Mouse (Mus musculus) lung, embryonic 16.5 days (tissue): ENCODE data around the gene Papss2. TPM values are rescaled to one million over a fixed set of nuclear protein-coding genes. Genes with fewer than 3 reads are reported as not detected.

Experiments
- ATAC-seq: fragments of 200-750 bp; cut with Nextera tagmentation; 2 replicates; pipeline ENCODE4 v1.8.0; 2017; ENCODE audit warnings: low read depth, mild to moderate bottlenecking, moderate library complexity
- H3K27ac ChIP-seq: fragments of 300-500 bp; sonication (generic); 2 replicates; pipeline ENCODE4 v1.5.1; 2014; ENCODE audit warnings: mild to moderate bottlenecking, control low read depth, low read length
- H3K27me3 ChIP-seq: fragments of 300-500 bp; sonication (generic); 2 replicates; pipeline ENCODE4 v1.6.1; 2014; ENCODE audit warnings: low read depth, low read length, mixed read lengths; ENCODE audit not compliant: control insufficient read depth, insufficient read depth
- H3K36me3 ChIP-seq: fragments of 300-500 bp; sonication (generic); 2 replicates; pipeline ENCODE4 v1.6.1; 2014; ENCODE audit warnings: low read length; ENCODE audit not compliant: control insufficient read depth, insufficient read depth
- H3K4me1 ChIP-seq: fragments of 300-500 bp; sonication (generic); replicated peaks from 2 replicates; pipeline ENCODE4 v1.6.1; 2014; ENCODE audit warnings: low read length, mixed read lengths; ENCODE audit not compliant: control insufficient read depth, insufficient read depth
- H3K4me2 ChIP-seq: fragments of 300-500 bp; sonication (generic); 2 replicates; pipeline ENCODE4 v1.6.1; 2014; ENCODE audit warnings: low read depth, low read length, control low read depth
- H3K4me3 ChIP-seq: fragments of 300-500 bp; sonication (generic); 2 replicates; pipeline ENCODE4 v1.5.1; 2014; ENCODE audit warnings: mild to moderate bottlenecking, low read length, control low read depth
- H3K9ac ChIP-seq: fragments of 300-500 bp; sonication (generic); 2 replicates; pipeline ENCODE4 v1.6.1; 2014; ENCODE audit warnings: low read length, control low read depth
- H3K9me3 ChIP-seq: fragments of 300-500 bp; sonication (generic); 2 replicates; pipeline ENCODE4 v1.6.1; 2016; ENCODE audit warnings: low read length; ENCODE audit not compliant: control insufficient read depth
- WGBS: fragments of 180-500 bp; shearing (Covaris S2); extraction: QIAGEN DNeasy Blood & Tissue Kit; methylation state at CpG from one replicate; pipeline ENCODE4 v1.1.7; 2014; 5-methylcytosine and 5-hydroxymethylcytosine counted together
- polyA plus RNA-seq: library from polyadenylated mRNA; unstranded; fragments of >200 nt; fragmentation: Nextera tagmentation; extraction: Ambion mirVana; gene quantifications from 2 replicates; pipeline ENCODE4 v1.2.1, GENCODE M21; 2015

The Papss2 gene
- polyA plus RNA-seq, 1 experiment from 2014 or later: 3.4 TPM

DNA sequence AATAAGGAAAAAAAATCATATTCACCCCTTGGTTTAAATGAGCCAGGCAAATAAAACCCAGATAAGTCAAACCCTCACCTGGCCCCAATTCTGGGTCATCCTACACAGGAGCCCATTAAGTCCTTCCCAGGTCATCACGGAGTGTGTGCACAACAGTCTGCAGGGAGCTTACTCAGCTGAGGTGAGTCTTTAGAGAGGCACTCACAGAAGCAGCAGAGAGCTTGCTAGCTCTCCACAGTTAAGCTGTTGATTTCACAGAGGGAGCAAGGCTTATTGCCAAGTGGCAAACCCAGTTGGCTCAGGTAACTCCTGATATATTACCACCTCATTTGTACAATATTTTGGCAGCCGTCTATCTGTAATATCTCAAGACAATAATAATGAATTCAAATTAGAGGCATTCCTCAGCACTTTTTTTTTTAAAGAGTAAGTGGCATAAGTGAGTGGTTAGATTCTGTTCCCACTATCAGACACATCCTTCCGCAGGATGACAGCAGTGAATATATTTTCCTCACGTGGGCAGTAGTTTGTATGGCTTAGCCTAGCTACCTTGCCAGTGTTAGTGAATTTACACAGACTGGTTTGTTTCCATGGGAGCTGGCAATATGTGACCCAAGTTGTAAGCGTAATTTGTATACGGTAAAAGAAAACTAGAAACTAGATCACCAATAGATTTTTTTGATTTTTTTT lies 9.1 kb downstream of the Papss2 start:
- Histone ChIP-seq H3K4me2 (no peak overlapping the region), H3K4me1 (peaks cover 3% of the 10 kb centered on the region; the same call in 1 of the 2 replicates), H3K4me3 (no peak overlapping the region), H3K27ac (no peak overlapping the region), H3K9me3 (no peaks in the 10 kb centered on the region), H3K9ac (no peak overlapping the region), H3K27me3 (no peaks in the 10 kb centered on the region), H3K36me3 (no peaks in the 10 kb centered on the region)
- WGBS: 69% methylated on average over 6 of the region's 6 CpGs
- ATAC-seq: peak; percentile 56; the same call in 1 of the 2 replicates

DNA sequence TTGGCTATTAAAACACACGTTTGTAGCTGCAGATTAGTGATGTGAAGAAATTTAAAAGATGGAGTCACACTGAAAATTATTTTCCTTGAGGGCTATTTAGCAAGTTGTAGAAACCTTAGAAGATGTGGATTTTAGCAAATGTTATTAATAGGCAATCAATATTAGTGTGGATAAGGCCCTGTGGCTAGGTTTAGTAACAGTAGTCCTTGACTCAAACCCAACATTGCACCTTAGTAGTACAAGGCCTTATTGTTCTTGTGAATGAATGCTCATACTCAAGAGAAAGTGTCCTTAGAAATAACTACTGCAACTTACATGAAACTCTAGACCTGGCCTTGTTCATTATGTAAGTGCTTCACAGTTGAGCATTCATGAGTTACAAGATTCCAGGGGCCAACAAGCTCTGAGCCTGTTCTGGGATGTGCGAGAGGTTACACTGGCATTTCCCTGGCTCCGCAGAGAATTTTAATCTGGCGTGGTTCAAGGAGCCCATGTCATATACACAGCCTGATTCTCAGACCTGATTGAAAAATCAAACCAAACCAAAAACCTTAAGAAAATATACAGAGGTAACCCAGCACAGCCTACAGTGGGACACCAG lies 10.7 kb downstream of the Papss2 start:
- ATAC-seq: no peak
- H3K4me2 ChIP-seq: no peak overlapping the region
- no peak overlapping the region for H3K4me3 ChIP-seq
- H3K4me1 ChIP-seq: peaks cover 3% of the 10 kb centered on the region; the same call in 1 of the 2 replicates
- WGBS: 48% methylated on average over 4 of the region's 4 CpGs
- no peak overlapping the region for H3K9ac ChIP-seq
- H3K27me3 ChIP-seq: no peaks in the 10 kb centered on the region
- no peak overlapping the region for H3K27ac ChIP-seq
- no peaks in the 10 kb centered on the region for H3K36me3 ChIP-seq
- no peaks in the 10 kb centered on the region for H3K9me3 ChIP-seq

DNA sequence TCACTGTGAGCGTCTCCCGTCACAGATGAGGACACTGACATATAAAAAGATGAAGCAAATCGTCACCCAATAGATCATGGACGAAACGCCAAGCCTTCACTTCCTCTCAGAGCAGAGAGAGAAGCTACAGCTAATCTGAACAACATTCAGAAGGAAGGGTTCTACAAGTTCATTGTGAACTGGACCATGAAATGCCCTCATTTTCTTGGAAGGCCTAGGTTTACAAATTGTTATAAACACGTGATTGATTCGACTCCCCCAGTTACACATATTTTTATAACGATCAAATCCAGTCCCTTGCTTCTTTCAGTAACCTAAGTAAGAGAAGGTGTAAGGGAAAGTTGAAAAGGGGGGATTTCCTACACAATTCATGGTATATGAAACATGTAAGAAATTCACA lies 11.4 kb downstream of the Papss2 start:
- Histone ChIP-seq H3K27me3 (no peaks in the 10 kb centered on the region), H3K36me3 (no peaks in the 10 kb centered on the region), H3K9me3 (no peaks in the 10 kb centered on the region), H3K9ac (no peak overlapping the region), H3K4me3 (no peak overlapping the region), H3K4me1 (peaks cover 3% of the 10 kb centered on the region; the same call in 1 of the 2 replicates), H3K27ac (no peak overlapping the region), H3K4me2 (no peak overlapping the region)
- WGBS: 48% methylated on average over 8 of the region's 8 CpGs
- ATAC-seq: no peak

DNA sequence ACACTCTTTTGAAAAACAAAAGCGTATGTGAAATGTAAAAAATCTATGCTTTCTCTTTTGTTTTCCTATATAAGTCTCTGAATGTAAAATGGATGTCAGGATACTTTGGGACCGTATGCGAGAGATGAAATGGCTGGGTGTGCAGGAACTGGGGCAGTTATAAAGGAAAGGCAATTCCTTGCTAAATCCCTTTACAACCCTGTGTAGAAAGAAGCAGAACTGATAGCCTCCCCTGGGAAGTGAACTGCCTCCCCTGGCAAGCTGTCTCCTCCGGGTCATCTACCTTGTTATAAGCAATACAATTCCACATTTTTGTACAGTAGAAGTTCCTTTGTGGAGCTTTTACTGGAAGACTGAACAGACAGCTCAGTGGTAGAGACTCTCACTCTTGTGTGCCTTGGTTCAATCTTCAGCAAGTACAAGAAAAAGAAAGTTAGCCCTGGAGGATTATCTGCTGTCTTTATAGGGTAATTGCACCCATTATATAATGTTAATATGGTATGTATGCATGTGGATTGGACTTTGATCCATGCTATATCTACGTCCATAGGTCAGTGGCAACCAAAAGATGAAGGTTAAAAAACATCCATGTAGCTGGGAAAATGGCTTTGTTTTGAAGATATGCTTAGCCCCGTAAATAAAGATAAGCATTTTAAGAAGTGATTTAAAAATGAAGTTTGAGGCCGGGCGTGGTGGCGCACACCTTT lies 15.9 kb downstream of the Papss2 start:
- Histone ChIP-seq H3K4me3 (no peak overlapping the region), H3K9me3 (no peaks in the 10 kb centered on the region), H3K27me3 (no peaks in the 10 kb centered on the region), H3K36me3 (no peaks in the 10 kb centered on the region), H3K4me2 (no peak overlapping the region), H3K4me1 (no peaks in the 10 kb centered on the region), H3K9ac (no peak overlapping the region), H3K27ac (no peak overlapping the region)
- no peak for ATAC-seq
- WGBS: 86% methylated on average over 9 of the region's 9 CpGs

DNA sequence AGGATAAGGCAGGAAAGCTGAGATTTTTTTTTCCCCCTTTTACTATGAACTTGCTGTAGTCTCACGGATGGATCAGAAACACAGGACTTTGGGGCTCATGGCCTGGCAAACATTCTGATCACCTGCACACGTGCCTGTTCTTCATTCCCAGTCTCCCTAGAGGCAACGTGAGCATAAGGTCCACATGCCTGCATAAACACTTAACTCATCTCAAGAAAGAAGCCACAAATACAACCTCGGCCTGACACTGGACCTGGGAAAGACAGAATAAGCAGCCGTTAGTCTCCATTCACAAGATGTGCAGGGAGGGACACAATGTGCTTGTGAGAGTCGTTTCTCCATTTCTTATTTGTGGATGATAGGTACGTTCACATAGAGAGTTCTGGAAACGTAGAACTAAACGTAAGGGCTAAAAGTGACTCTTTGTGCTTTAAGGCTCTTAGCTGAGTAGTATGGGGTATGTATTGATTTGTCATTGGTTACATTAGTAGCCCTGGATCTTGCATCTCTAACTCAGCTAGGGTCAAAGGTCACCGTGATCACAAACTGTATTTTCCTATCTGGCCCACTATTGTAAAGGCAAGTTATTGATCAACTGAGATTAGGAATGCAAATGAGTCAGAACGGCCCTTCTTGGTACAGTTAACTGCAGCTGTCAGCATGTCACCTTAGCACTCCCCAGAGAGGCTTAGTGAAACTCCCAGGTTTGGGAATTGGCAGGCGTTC lies 18.6 kb downstream of the Papss2 start:
- ATAC-seq: no peak
- Histone ChIP-seq H3K4me1 (no peaks in the 10 kb centered on the region), H3K9ac (no peak overlapping the region), H3K9me3 (no peaks in the 10 kb centered on the region), H3K4me3 (no peak overlapping the region), H3K36me3 (no peaks in the 10 kb centered on the region), H3K27me3 (no peaks in the 10 kb centered on the region), H3K4me2 (no peak overlapping the region), H3K27ac (no peak overlapping the region)
- WGBS: 75% methylated on average over 12 of the region's 12 CpGs

DNA sequence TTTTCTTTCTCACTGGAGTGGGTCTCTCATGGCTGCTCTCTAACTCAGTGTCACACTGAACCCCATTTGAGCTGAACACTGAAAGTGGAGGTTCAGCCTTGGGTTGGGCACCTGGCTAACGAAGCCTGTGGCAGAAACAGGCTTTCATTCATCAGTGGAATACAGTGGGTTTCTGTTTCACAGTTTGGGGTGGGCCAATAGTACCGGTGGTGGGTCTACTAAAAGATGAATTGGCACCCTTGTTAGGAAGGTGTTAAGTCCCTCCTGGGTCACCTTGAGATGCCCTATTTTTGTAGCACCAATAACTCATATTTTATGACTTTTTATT lies 19.1 kb downstream of the Papss2 start:
- Histone ChIP-seq H3K9ac (no peak overlapping the region), H3K4me1 (no peaks in the 10 kb centered on the region), H3K4me2 (no peak overlapping the region), H3K4me3 (no peak overlapping the region), H3K27ac (no peak overlapping the region), H3K27me3 (no peaks in the 10 kb centered on the region), H3K9me3 (no peaks in the 10 kb centered on the region), H3K36me3 (no peaks in the 10 kb centered on the region)
- 78% methylated on average over 2 of the region's 2 CpGs for WGBS
- ATAC-seq: no peak

DNA sequence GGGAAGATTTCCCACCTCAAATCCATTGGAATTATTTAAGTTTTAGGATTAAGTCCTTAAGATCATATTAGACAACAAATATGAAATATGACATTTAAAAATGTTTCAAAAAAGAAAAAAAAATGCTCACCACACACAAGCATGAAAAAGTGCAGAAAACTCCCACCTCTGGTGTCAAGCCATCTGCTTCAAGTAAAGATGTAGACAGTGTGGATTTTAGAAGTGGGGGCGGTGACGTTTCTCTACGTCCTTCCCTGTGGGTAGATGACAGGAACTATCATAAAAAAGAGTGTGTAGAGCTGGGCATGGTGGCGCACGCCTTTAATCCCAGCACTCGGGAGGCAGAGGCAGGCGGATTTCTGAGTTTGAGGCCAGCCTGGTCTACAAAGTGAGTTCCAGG lies 21.1 kb downstream of the Papss2 start:
- ATAC-seq: no peak
- Histone ChIP-seq H3K36me3 (no peaks in the 10 kb centered on the region), H3K9me3 (no peaks in the 10 kb centered on the region), H3K4me3 (no peak overlapping the region), H3K4me1 (no peaks in the 10 kb centered on the region), H3K9ac (no peak overlapping the region), H3K27ac (no peak overlapping the region), H3K27me3 (no peaks in the 10 kb centered on the region), H3K4me2 (no peak overlapping the region)
- 92% methylated on average over 7 of the region's 7 CpGs for WGBS

DNA sequence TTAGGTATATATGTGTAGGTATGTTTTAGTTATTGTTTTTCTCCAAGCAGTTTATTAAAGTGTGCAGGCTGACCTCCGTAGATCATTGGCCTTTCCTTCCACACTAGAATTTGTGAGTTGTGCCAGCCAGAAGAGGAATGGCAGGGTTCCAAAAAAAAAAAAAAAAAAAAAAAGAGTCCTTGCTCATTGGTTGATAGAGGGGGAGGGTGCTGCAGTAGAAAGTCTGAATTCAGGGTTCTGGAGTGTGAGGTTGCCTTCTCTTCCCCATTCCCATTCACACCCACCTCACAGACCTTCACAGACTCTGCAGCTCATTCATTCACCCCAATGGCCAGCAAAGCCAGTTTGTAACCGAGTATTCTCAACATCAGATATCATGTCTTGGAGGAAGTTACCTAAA lies 24.1 kb downstream of the Papss2 start:
- H3K27ac ChIP-seq: no peak overlapping the region
- no peaks in the 10 kb centered on the region for H3K4me1 ChIP-seq
- H3K27me3 ChIP-seq: no peaks in the 10 kb centered on the region
- H3K4me3 ChIP-seq: no peak overlapping the region
- H3K9me3 ChIP-seq: no peaks in the 10 kb centered on the region
- H3K4me2 ChIP-seq: no peak overlapping the region
- no peak for ATAC-seq
- H3K36me3 ChIP-seq: no peaks in the 10 kb centered on the region
- WGBS: 55% methylated on average over 2 of the region's 2 CpGs
- no peak overlapping the region for H3K9ac ChIP-seq

DNA sequence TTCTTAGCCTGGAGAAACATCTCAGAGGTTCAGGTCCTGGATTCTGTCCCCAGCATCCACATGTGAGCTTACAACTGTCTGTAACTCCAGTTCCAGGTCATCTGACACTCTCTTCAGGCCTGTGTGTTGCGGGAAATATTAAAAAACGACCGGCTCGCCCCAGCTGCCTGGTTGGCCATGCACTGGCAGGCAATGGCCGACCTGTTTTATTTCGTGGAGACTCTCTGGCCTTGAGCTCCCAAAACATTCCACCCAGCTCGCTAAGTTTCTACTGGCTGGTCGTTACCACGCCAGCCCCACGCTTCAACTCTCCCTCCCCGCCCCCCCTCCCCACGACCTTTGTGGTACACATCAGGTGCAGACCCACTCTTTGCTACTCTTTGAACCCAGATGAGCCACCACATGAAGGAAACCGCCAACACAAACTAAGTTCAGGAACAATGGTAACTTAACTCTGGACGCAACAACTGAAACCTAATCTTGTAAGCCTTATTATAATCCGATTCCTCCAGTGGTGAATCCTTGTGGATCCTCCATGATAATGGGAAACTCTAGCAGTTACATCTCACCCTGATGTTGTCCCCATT lies 25.4 kb downstream of the Papss2 start:
- 74% methylated on average over 15 of the region's 15 CpGs for WGBS
- no peak for ATAC-seq
- H3K4me2 ChIP-seq: no peak overlapping the region
- H3K27me3 ChIP-seq: no peaks in the 10 kb centered on the region
- no peaks in the 10 kb centered on the region for H3K36me3 ChIP-seq
- H3K9me3 ChIP-seq: no peaks in the 10 kb centered on the region
- H3K4me3 ChIP-seq: no peak overlapping the region
- H3K9ac ChIP-seq: no peak overlapping the region
- H3K4me1 ChIP-seq: no peaks in the 10 kb centered on the region
- H3K27ac ChIP-seq: no peak overlapping the region
